Comparison of ENCODE assay signal across 8 mouse cellular contexts in the genomic region with DNA sequence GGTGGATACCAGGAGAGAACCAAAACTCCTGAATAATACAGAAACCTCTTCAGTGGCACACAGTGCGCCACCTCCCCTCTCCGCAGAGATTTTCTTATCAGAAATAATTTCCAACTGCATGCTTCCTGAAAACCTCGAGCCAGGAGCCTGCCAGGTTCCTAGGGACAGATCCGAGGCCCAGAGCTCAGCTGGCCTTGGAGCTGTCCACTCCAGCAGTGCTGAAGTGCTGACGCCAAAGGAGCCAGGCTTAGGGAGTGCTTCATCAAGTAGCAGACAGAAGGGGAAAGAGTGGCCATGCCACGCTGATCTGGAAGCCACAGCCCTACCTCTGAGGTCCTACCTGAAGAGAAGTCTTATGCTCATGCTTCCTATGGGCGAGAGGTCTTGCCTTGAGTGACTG. TPM values are rescaled to one million over a fixed set of nuclear protein-coding genes. Genes with fewer than 3 reads are reported as not detected.
DNase-seq lines count a peak whose midpoint lies in the region.

No protein-coding gene starts in this region.

- DNase-seq in layer of hippocampus, postnatal 10 days (ENCODE audit: low spot score in 2 of 2) = peak; percentile 56 to 66
- no peak for DNase-seq in layer of hippocampus, adult 9-10 months (ENCODE audit: low spot score)
- DNase-seq in adrenal gland, postnatal 36 days = peak; percentile 88 to 89
- DNase-seq in gastrocnemius, postnatal 36 days = peak; percentile 27 to 41
- DNase-seq in kidney, adult 8-10 months = peak; percentile 33 to 67
- DNase-seq in lung, postnatal 36 days = peak; percentile 65
- DNase-seq in retina, postnatal 1 day = peak; percentile 78
- DNase-seq in right cerebral cortex, adult 2 months (ENCODE audit: low spot score in 2 of 2) = no peak

- intact Hi-C loops in gastrocnemius, postnatal 36 days (cut with DNase I) = no loop called here

RNA-seq across cellular contexts. Expression of a gene that starts 1.5 kb away (rescaled TPM):
- 10 to 100 TPM; 43.5 to 48.3 TPM for total RNA-seq in layer of hippocampus, postnatal 10 days (2021)
- total RNA-seq in adrenal gland, postnatal 36 days (2021) = 1 to 10 TPM; 3.8 to 4.4 TPM
- under 1 TPM; 0.39 to 0.43 TPM for total RNA-seq in gastrocnemius, postnatal 36 days (2021)

RNA-seq across cellular contexts. Expression of a gene that starts 9.4 kb away (rescaled TPM):
- 100 to 1,000 TPM; 107 to 115 TPM for total RNA-seq in layer of hippocampus, postnatal 10 days (2021)
- total RNA-seq in adrenal gland, postnatal 36 days (2021) = 10 to 100 TPM; 43.4 to 49.2 TPM
- total RNA-seq in gastrocnemius, postnatal 36 days (2021) = 10 to 100 TPM; 19.6 to 20.4 TPM

RNA-seq across cellular contexts. Expression of a gene that starts 10.0 kb away (rescaled TPM):
- total RNA-seq in layer of hippocampus, postnatal 10 days (2021) = 10 to 100 TPM; 24.5 to 26.6 TPM
- 10 to 100 TPM; 47.0 to 50.6 TPM for total RNA-seq in adrenal gland, postnatal 36 days (2021)
- 1 to 10 TPM; 6.1 to 9.4 TPM for total RNA-seq in gastrocnemius, postnatal 36 days (2021)

RNA-seq across cellular contexts. Expression of a gene that starts 20.3 kb away (rescaled TPM):
- total RNA-seq in layer of hippocampus, postnatal 10 days (2021) = 10 to 100 TPM; 12.8 to 16.9 TPM
- total RNA-seq in adrenal gland, postnatal 36 days (2021) = 1 to 10 TPM; 2.4 to 3.3 TPM
- not detected for total RNA-seq in gastrocnemius, postnatal 36 days (2021)

RNA-seq across cellular contexts. Expression of a gene that starts 58.5 kb away (rescaled TPM):
- total RNA-seq in layer of hippocampus, postnatal 10 days (2021) = 10 to 100 TPM; 20.6 to 24.1 TPM
- total RNA-seq in adrenal gland, postnatal 36 days (2021) = 10 to 100 TPM; 21.7 to 26.6 TPM
- 10 to 100 TPM; 11.6 to 12.2 TPM for total RNA-seq in gastrocnemius, postnatal 36 days (2021)

Comparison
In these comparisons a context has a peak if more than half of its experiments do, and no peak if none do; other contexts are left out.
1. DNase-seq: peak in layer of hippocampus, postnatal 10 days (2 of 2), adrenal gland, postnatal 36 days (2 of 2), gastrocnemius, postnatal 36 days (2 of 2), kidney, adult 8-10 months (2 of 2), lung, postnatal 36 days (single experiment) and retina, postnatal 1 day (single experiment); none in layer of hippocampus, adult 9-10 months (single experiment) and right cerebral cortex, adult 2 months (0 of 2).
2. RNA of a gene that starts 1.5 kb away (total RNA-seq): 43.5 to 48.3 TPM in layer of hippocampus, postnatal 10 days; 3.8 to 4.4 TPM in adrenal gland, postnatal 36 days and 0.39 to 0.43 TPM in gastrocnemius, postnatal 36 days; every median in the first group is over 4 times any median in the second.